ENCODE assay signal across 15 mouse cellular contexts in the genomic region with DNA sequence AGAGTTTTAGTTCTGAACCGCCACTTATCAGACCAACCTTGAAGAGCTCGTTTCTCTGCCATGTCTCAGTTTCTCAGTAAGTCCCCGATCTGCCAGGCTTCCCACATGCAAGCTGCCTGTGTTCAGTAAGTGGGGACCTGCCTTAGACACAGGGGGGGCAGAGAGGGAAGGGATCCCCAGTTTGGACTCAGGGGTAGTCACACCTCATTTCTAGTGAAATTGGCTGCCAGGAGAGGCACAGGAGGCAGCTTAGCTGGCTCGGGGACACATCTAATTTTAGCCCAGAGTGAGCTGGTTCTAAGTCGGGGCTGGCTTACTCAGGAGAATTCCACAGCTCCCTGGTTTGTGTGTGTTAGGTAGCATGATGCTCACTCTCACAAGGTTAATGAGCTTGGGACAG. TPM values are rescaled to one million over a fixed set of nuclear protein-coding genes. Genes with fewer than 3 reads are reported as not detected.
A peak's percentile ranks its signal among the peaks of the same experiment; 100 is the strongest.
DNase-seq lines count a peak whose midpoint lies in the region; ATAC-seq and TF ChIP-seq lines count a peak whose summit lies in the region.
"Had no signal": no experiment of that assay in that cellular context is flagged by ENCODE, and none has a peak within 500 bp of the region (broad histone marks: within the 10 kb centered on the region; RNA-seq: fewer than 3 reads in every experiment).

No protein-coding gene starts in this region.

- H3K27me3 ChIP-seq in embryonic facial prominence, embryonic 13.5 days: no peaks in the 10 kb centered on the region
- H3K27me3 ChIP-seq in embryonic facial prominence, embryonic 10.5 days (replicated peaks; ENCODE audit: low read depth, poor library complexity, severe bottlenecking): no peaks in the 10 kb centered on the region
- no peaks in the 10 kb centered on the region for H3K27me3 ChIP-seq in lung, postnatal 0 days (replicated peaks; ENCODE audit: insufficient read depth, low read length)
- no peaks in the 10 kb centered on the region for H3K27me3 ChIP-seq in heart, embryonic 16.5 days (ENCODE audit: control insufficient read depth, insufficient read depth, low read length)
- no peaks in the 10 kb centered on the region for H3K27me3 ChIP-seq in kidney, embryonic 16.5 days (ENCODE audit: insufficient read depth, low read length)

- H3K9ac ChIP-seq in embryonic facial prominence, embryonic 13.5 days: no peak overlapping the region
- no peak overlapping the region for H3K9ac ChIP-seq in lung, postnatal 0 days (replicated peaks; ENCODE audit: low read depth)
- H3K9ac ChIP-seq in heart, embryonic 16.5 days (ENCODE audit: low read length): 0 out of 2 replicates have a peak overlapping the region, but pooled peaks have one; percentile 48
- no peak overlapping the region for H3K9ac ChIP-seq in kidney, embryonic 16.5 days (replicated peaks; ENCODE audit: low read length)

- no peak for DNase-seq in embryonic facial prominence, embryonic 10.5 days (ENCODE audit: low spot score)
- DNase-seq in lung, postnatal 0 days (ENCODE audit: low spot score): no peak
- DNase-seq in lung, postnatal 36 days: no peak
- peak; percentile 16 for DNase-seq in right cerebral cortex, postnatal 14 days
- DNase-seq: gastrocnemius, postnatal 25 days; lung, adult 18-20 months had no signal

- peaks cover 21% of the 10 kb centered on the region for H3K36me3 ChIP-seq in embryonic facial prominence, embryonic 13.5 days
- peaks cover 60% of the 10 kb centered on the region for H3K36me3 ChIP-seq in embryonic facial prominence, embryonic 10.5 days (replicated peaks)
- H3K36me3 ChIP-seq in lung, postnatal 0 days (ENCODE audit: insufficient read depth, low read length): no peaks in the 10 kb centered on the region
- H3K36me3 ChIP-seq in heart, embryonic 16.5 days (ENCODE audit: control insufficient read depth, insufficient read depth): no peaks in the 10 kb centered on the region
- no peaks in the 10 kb centered on the region for H3K36me3 ChIP-seq in kidney, embryonic 16.5 days (ENCODE audit: insufficient read depth, low read length)
- H3K36me3 ChIP-seq: G1E had no signal

- no peak overlapping the region for H3K4me2 ChIP-seq in embryonic facial prominence, embryonic 13.5 days
- no peak overlapping the region for H3K4me2 ChIP-seq in lung, postnatal 0 days (replicated peaks; ENCODE audit: low read depth, low read length)
- peak overlapping the region; percentile 55 for H3K4me2 ChIP-seq in heart, embryonic 16.5 days (ENCODE audit: low read depth, low read length)
- no peak overlapping the region for H3K4me2 ChIP-seq in kidney, embryonic 16.5 days (replicated peaks; ENCODE audit: low read depth, low read length)

- no peak for TF ChIP-seq CTCF in lung, postnatal 0 days (IDR thresholded peaks at IDR 0.05)

- 59% methylated on average over 5 of the region's 5 CpGs for WGBS in embryonic facial prominence, embryonic 13.5 days
- 83% methylated on average over 5 of the region's 5 CpGs for WGBS in embryonic facial prominence, embryonic 10.5 days
- 37% methylated on average over 5 of the region's 5 CpGs for WGBS in lung, postnatal 0 days
- 23% methylated on average over 5 of the region's 5 CpGs for WGBS in heart, embryonic 16.5 days
- WGBS in kidney, embryonic 16.5 days: 75% methylated on average over 5 of the region's 5 CpGs

- 0 out of 2 replicates have a peak, but pooled peaks cover 4% of the 10 kb centered on the region for H3K4me1 ChIP-seq in embryonic facial prominence, embryonic 13.5 days
- H3K4me1 ChIP-seq in embryonic facial prominence, embryonic 10.5 days: peaks cover 11% of the 10 kb centered on the region
- peaks cover 14% of the 10 kb centered on the region; the same call in 1 of the 2 replicates for H3K4me1 ChIP-seq in lung, postnatal 0 days (ENCODE audit: insufficient read depth, low read depth, low read length)
- H3K4me1 ChIP-seq in heart, embryonic 16.5 days (ENCODE audit: control insufficient read depth, insufficient read depth, low read length): peaks cover 19% of the 10 kb centered on the region
- no peaks in the 10 kb centered on the region for H3K4me1 ChIP-seq in kidney, embryonic 16.5 days (ENCODE audit: insufficient read depth, low read length)

- 0 out of 2 replicates have a peak overlapping the region, but pooled peaks have one; percentile 22 for H3K27ac ChIP-seq in embryonic facial prominence, embryonic 13.5 days
- no peak overlapping the region for H3K27ac ChIP-seq in embryonic facial prominence, embryonic 10.5 days (replicated peaks)
- H3K27ac ChIP-seq in lung, postnatal 0 days (ENCODE audit: low read length): peak overlapping the region; percentile 40; the same call in 1 of the 2 replicates
- H3K27ac ChIP-seq in heart, embryonic 16.5 days (ENCODE audit: low read length): peak overlapping the region; percentile 89
- H3K27ac ChIP-seq in kidney, embryonic 16.5 days (ENCODE audit: low read length): no peak overlapping the region
- H3K27ac ChIP-seq: kidney, postnatal 0 days had no signal

- TF ChIP-seq EP300 in lung, postnatal 0 days (IDR thresholded peaks at IDR 0.05): no peak

- ATAC-seq in embryonic facial prominence, embryonic 13.5 days (ENCODE audit: insufficient number of reproducible peaks, insufficient read depth, low FRiP score, low TSS enrichment, low read depth): no peak
- no peak for ATAC-seq in lung, postnatal 0 days
- ATAC-seq in heart, embryonic 16.5 days (replicated peaks; ENCODE audit: extremely low read depth, insufficient read depth, low FRiP score): 0 out of 2 replicates have a peak, but pooled peaks have one; percentile 47
- ATAC-seq in megakaryocyte-erythroid progenitor cell, adult 5-6 weeks (replicated peaks; ENCODE audit: low FRiP score, low TSS enrichment, poor library complexity, severe bottlenecking): no peak
- no peak for ATAC-seq in kidney, embryonic 16.5 days (ENCODE audit: low FRiP score, low TSS enrichment)
- ATAC-seq: hindbrain, embryonic 16.5 days had no signal

- no peak overlapping the region for H3K4me3 ChIP-seq in embryonic facial prominence, embryonic 13.5 days
- H3K4me3 ChIP-seq in embryonic facial prominence, embryonic 10.5 days: no peak overlapping the region
- no peak overlapping the region for H3K4me3 ChIP-seq in lung, postnatal 0 days (ENCODE audit: low read depth, low read length)
- H3K4me3 ChIP-seq in heart, embryonic 16.5 days (ENCODE audit: low read length): peak overlapping the region; percentile 19; the same call in 1 of the 2 replicates
- H3K4me3 ChIP-seq in kidney, embryonic 16.5 days (ENCODE audit: low read length): no peak overlapping the region
- H3K4me3 ChIP-seq: erythroblast, embryonic 14.5 days had no signal

- H3K9me3 ChIP-seq in embryonic facial prominence, embryonic 13.5 days: no peaks in the 10 kb centered on the region
- no peaks in the 10 kb centered on the region for H3K9me3 ChIP-seq in embryonic facial prominence, embryonic 10.5 days
- H3K9me3 ChIP-seq in lung, postnatal 0 days (ENCODE audit: low read length): no peaks in the 10 kb centered on the region
- no peaks in the 10 kb centered on the region for H3K9me3 ChIP-seq in heart, embryonic 16.5 days (replicated peaks; ENCODE audit: control insufficient read depth, low read length)
- no peaks in the 10 kb centered on the region for H3K9me3 ChIP-seq in kidney, embryonic 16.5 days (ENCODE audit: low read length)
- H3K9me3 ChIP-seq: G1E; megakaryocyte, embryonic 14.5 days had no signal

RNA-seq across cellular contexts. Expression of gene Mindy4, which starts 38.3 kb away (rescaled TPM):
- polyA plus RNA-seq in embryonic facial prominence, embryonic 13.5 days (2015; fragmentation: Nextera tagmentation; extraction: Ambion mirVana): 19.2 and 21.2 TPM in 2 replicates
- polyA plus RNA-seq in embryonic facial prominence, embryonic 10.5 days (2016; fragmentation: Nextera tagmentation; extraction: Ambion mirVana): 18.7 and 24.0 TPM in 2 replicates
- 14.4 and 15.5 TPM in 2 replicates for polyA plus RNA-seq in lung, postnatal 0 days (2015; fragmentation: Nextera tagmentation; extraction: Ambion mirVana)
- 7.0 and 9.1 TPM in 2 replicates for polyA plus RNA-seq in heart, embryonic 16.5 days (2015; fragmentation: Nextera tagmentation; extraction: Ambion mirVana)
- total RNA-seq in megakaryocyte-erythroid progenitor cell, adult 5-6 weeks (2014; fragmentation: Nextera tagmentation): 2.1 and 5.5 TPM in 2 replicates
- total RNA-seq in megakaryocyte-erythroid progenitor cell, adult 5-6 weeks (2017): 4.9 and 10.6 TPM in 2 replicates
- polyA plus RNA-seq in kidney, embryonic 16.5 days (2015; fragmentation: Nextera tagmentation; extraction: Ambion mirVana): 17.0 and 19.3 TPM in 2 replicates
- polyA plus RNA-seq: G1E had no signal

Comparison
In these comparisons a context has a peak if more than half of its experiments do, and no peak if none do; other contexts are left out.
1. H3K27ac ChIP-seq: peak in embryonic facial prominence, embryonic 13.5 days (single experiment), lung, postnatal 0 days (single experiment) and heart, embryonic 16.5 days (single experiment); none in embryonic facial prominence, embryonic 10.5 days (single experiment) and kidney, embryonic 16.5 days (single experiment).